Mouse (Mus musculus) gonadal fat pad, adult 2 months (tissue): ENCODE results near the gene Siah1a. TPM values are rescaled to one million over a fixed set of nuclear protein-coding genes. Genes with fewer than 3 reads are reported as not detected.

Source experiments
- DNase-seq: peaks from one replicate; pipeline ENCODE4 v3.0.0-alpha.2; 2012; ENCODE audit warnings: low read depth
- polyA plus RNA-seq: library from polyadenylated mRNA; depleted of rRNA; stranded (reverse); fragments of >200 nt; gene quantifications from 2 replicates; pipeline ENCODE4 v1.2.3, GENCODE M21; 2012; rRNA removed

Siah1a gene
- polyA plus RNA-seq, 1 experiment = 21.5 TPM

GRCm38 (mm10) chr8:86702453-86702852, 43.3 kb downstream of the Siah1a start:
- DNase-seq = no peak

GRCm38 (mm10) chr8:86699471-86699870, 46.3 kb downstream of the Siah1a start:
- no peak for DNase-seq

GRCm38 (mm10) chr8:86698811-86699421, 46.8 kb downstream of the Siah1a start:
- DNase-seq = no peak

GRCm38 (mm10) chr8:86695703-86696102, 50.0 kb downstream of the Siah1a start:
- no peak for DNase-seq

DNA sequence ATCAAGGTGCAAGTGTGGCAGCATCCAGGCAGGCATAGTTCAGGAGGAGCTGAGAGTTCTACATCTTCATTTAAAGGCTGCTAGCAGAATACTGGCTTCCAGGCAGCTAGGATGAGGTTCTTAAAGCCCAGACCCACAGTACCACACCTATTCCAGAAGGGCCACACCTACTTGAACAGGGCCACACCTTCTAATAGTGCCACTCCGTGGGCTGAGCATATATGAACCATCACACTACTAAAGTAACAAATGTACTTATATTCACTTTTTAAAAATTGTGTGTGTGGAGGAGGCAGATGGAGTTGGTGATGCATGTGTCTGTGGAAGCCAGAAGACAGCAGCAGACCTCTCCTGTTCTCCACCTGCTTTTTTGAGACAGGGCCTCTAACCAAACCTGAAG, 51.7 kb downstream of the Siah1a start:
- DNase-seq = no peak

GRCm38 (mm10) chr8:86692107-86692506, 53.6 kb downstream of the Siah1a start:
- no peak for DNase-seq

GRCm38 (mm10) chr8:86686629-86687028, 59.1 kb downstream of the Siah1a start:
- no peak for DNase-seq

Other genes starting within 250 kb of the Siah1a start
- gene Abcc12, start 165.2 kb downstream of the Siah1a start, polyA plus RNA-seq = 0.28 and 0.37 TPM in 2 replicates
- 61.4 and 92.7 TPM in 2 replicates for gene Lonp2, start 121.9 kb downstream of the Siah1a start, polyA plus RNA-seq
- 2.9 and 5.5 TPM in 2 replicates for gene Gm10638, start 235 bp downstream of the Siah1a start, polyA plus RNA-seq
- 8.7 and 13.8 TPM in 2 replicates for gene N4bp1, start 139.3 kb upstream of the Siah1a start, polyA plus RNA-seq